Mouse (Mus musculus) left cerebral cortex, adult 18-20 months (tissue): ENCODE results near the gene Hephl1. TPM values are rescaled to one million over a fixed set of nuclear protein-coding genes. Genes with fewer than 3 reads are reported as not detected.
A peak's percentile ranks its signal among the peaks of the same experiment; 100 is the strongest.

ENCODE experiments used
- DNase-seq, 2 experiments: peaks; one replicate each; pipeline ENCODE4 v3.0.0; 2021 to 2022; ENCODE audit warnings: low spot score in 2 of 2, mixed read lengths in 1 of 2
- total RNA-seq, 2 experiments: library from RNA; stranded (reverse); gene quantifications; 2 replicates each; pipeline ENCODE4 v1.2.3; 2021

Hephl1 gene
- total RNA-seq, 2 experiments from 2014 or later = not detected

GRCm38 (mm10) chr9:15018756-15019131 is 93.2 kb downstream of the Hephl1 start:
- DNase-seq = no peak

GRCm38 (mm10) chr9:15017791-15018755 is 93.8 kb downstream of the Hephl1 start:
- peak; percentile 60 to 73 for DNase-seq

GRCm38 (mm10) chr9:15015223-15015956 is 96.5 kb downstream of the Hephl1 start:
- peak; percentile 82 to 85 for DNase-seq

GRCm38 (mm10) chr9:15007566-15007965 is 104.3 kb downstream of the Hephl1 start:
- DNase-seq = no peak

GRCm38 (mm10) chr9:15004298-15004685 is 107.6 kb downstream of the Hephl1 start:
- no peak for DNase-seq

- no peak for DNase-seq
Measured at GRCm38 (mm10) chr9:15003676-15004297, 108.1 kb downstream of the Hephl1 start.

- DNase-seq = no peak
Measured at GRCm38 (mm10) chr9:15002995-15003613, 108.8 kb downstream of the Hephl1 start.

Other genes with a start within 250 kb of the Hephl1 start
- gene Izumo1r, start 208.2 kb downstream of the Hephl1 start, total RNA-seq = not detected
- 10 to 100 TPM; 26.4 to 28.6 TPM for gene Panx1, start 66.6 kb downstream of the Hephl1 start, total RNA-seq
- gene Vstm5, start 126.9 kb upstream of the Hephl1 start, total RNA-seq = 10 to 100 TPM in 1 of 2 experiments, 1 to 10 TPM in 1; 9.9 to 11.4 TPM
- 10 to 100 TPM; 33.0 to 35.4 TPM for gene Med17, start 167.8 kb upstream of the Hephl1 start, total RNA-seq
- 10 to 100 TPM; 21.7 to 36.3 TPM for gene Taf1d, start 194.1 kb upstream of the Hephl1 start, total RNA-seq
- 10 to 100 TPM; 15.1 to 18.3 TPM for gene 4931406C07Rik, start 194.3 kb upstream of the Hephl1 start, total RNA-seq
- 10 to 100 TPM; 19.7 to 20.0 TPM for gene Cep295, start 245.7 kb upstream of the Hephl1 start, total RNA-seq